Mouse (Mus musculus): ENCODE data around the gene Selenop.

The Selenop gene

DNA sequence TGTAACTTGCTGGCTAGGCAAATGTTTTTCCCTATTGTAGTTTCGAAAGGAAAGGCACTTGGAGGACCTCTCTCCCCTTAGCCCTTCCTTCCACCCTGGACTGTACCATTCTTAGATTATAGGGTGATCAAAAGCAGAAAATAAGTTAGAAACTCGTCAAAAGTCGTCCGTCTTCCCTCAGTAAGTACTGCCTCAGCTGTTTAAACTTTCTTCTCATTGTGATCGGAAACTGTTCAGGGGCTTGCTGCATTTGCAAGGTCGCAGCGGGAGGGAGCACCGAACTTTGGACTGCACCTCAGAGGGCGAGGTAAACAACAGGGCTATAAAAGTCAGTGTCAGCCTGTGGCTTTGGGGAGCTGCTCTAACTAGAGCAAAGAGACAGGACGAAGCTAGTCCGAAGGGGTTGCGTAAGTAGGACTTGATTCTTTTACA, 2.3 kb downstream of the Selenop start:
- in situ Hi-C loops (cut with MboI, MseI): no loop called here

DNA sequence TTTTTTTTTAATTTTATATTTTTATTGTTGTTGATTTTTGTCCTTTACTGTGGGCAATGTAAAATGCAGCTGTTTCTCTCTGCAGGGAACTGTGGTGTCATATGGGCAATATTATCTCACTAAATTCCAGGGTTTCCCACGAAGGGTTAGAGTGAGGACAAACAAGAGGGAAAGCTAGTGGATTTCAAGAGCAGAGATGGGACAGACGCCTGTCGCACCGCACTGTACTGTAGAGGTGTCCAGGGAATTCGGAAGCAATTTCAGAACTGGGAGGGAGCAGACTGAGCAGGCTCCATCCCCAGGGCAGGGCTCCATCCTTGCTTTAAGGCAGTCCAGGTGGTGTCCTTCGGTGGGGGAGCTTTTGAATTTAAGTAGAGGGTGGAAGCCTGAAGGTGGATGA, 2.9 kb downstream of the Selenop start:
- in situ Hi-C loops (cut with MboI, MseI): no loop called here

DNA sequence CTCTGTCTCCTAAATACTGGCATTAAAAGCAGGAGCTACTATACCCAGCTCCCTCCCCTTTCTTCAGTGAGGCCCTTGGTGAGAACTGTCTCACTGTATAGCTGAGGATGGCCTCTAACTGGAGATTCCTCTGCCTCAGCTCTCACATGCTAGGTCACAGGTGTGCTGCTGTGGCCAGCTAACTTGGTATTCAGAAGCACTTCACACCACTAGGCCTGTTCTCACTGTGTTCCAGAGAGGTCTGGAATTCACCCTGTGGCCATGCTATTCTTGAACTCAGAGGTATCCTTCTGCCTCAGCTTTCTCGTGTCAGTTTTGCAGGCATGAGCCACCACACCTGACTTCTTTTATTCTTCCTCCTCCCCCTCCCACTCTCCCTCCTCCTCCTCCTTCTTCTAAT, 4.8 kb downstream of the Selenop start:
- in situ Hi-C loops (cut with MboI, MseI): no loop called here

DNA sequence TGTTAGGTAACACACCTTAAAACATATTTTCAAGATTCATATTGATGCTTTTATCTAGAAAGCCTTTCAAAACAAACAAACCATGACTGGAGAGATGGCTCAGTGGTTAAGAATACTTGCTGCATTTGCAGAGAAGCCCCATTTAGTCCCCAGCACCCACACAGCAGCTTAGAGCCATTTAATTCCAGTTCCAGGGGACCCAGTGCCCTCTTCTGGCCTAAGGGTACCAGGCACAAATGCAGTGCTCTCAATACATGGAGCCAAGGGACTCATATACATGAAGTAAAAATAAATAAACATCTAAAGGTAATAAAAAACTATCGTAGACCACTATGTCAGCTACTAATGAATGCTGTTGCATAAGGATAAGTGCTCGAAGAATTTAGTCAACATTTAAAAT, 9.0 kb downstream of the Selenop start:
- in situ Hi-C loops (cut with MboI, MseI): no loop called here

DNA sequence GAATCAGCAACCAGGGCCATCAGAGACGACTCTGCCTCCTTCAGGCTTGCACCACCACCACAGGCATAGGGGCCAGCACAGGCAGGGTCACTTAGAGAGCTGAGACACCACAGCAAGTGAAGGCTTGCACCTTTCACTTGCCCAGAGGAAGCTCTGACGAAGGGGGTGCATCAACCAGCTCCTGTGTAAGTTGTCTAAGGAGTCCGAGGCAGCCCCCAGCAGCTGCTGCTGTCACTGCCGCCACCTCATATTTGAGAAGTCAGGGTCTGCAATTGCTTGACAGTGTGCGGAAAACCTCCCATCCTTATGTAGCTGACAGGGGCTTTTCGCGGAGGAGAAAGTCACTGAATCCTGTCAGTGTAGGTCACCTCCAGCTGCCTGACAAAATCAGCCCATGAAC, 10.9 kb downstream of the Selenop start:
- in situ Hi-C loops (cut with MboI, MseI): no loop called here

DNA sequence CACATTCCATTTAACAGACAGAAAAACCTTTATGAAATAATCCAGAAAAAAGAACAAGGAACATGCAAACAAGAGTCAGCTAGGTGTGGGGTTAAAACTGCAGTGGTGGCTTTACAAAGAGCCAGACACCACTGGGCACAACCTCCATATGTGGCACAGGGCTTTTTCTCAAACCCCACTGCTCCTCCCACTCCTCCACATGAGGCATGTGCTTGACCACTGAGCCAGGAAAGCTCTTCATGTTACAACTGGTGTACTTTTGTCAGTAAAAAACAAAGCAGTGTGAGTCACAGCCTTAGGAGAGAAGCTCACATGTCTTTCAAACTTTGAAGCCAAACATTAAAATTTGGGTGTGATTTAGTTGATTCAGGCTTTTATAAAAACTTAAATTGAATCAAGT, 12.9 kb downstream of the Selenop start:
- in situ Hi-C loops (cut with MboI, MseI): no loop called here

DNA sequence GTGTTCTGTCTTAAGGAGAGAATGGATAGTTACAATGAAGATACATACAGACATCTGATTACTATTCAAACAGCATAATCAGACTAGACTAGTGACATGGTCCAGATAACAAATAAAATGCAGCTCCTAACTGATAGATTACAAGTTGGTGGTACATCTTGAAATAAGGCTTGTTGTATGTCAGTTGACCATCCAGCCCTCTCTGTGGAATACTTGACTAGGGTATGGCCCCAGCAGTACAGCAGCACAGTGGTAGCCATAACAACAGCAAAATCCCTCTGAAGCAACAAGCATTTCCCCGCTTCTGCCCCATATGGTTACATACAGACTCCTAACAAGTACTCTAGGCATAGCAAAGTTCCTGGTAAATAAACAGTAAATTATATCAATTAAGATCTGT, 13.4 kb downstream of the Selenop start:
- in situ Hi-C loops (cut with MboI, MseI): no loop called here

DNA sequence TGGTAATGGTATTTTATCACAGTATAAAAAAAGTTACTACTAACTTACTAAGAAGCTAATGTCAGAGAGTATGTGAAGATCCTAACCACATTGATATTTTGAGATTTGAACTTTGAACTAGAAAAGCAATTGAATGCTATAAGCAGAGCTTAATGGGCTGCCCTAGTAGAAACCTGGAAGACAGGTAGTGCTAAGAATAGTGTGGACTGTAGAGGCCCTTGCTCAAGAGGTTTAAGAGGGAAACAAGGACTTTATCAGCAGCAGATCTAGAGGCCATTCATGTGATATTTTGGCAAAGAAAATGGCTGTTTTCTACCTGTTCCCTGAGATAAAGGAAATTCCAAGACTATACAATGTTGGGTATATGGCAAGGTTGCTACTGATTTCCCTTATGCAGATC, 17.7 kb downstream of the Selenop start:
- in situ Hi-C loops (cut with MboI, MseI): no loop called here

DNA sequence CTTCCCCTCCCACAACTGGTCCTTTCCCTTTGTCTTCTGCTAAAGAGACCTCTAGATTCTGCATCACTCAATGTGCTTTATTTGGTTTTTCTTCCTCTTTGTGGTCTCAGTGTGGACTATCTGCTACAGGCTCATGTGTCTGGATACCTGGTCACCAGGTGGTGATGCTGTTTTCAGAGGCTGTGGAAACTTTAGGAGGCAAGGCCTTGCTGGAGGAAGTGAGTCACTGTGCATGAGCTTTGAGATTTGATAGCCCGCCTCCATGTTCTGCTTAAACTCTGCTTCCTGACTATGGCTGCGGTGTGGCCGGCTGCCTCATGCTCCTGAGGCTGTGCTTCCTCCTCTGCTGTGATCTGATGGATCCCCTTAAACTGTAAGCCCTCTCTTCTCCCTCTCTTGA, 22.1 kb downstream of the Selenop start:
- in situ Hi-C loops (cut with MboI, MseI): no loop called here

DNA sequence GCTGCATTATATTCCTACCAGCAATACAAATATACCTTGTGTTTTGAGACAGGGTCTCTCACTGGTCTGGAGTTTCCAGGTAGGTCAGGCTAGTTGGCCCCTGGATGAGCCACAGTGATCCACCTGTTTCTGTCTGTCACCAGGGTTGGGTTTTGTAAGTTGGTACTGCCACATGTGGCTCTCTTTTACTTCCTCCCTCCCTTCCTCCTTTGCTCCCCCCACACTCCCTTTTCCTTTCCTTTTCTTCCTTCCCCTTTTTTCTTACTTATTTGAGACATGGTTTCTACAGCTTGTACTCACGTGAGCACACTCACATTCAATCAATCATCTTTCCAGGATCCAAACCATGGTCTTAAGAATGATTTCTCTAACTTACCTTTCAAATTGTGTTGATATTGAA, 25.1 kb downstream of the Selenop start:
- in situ Hi-C loops (cut with MboI, MseI): no loop called here

DNA sequence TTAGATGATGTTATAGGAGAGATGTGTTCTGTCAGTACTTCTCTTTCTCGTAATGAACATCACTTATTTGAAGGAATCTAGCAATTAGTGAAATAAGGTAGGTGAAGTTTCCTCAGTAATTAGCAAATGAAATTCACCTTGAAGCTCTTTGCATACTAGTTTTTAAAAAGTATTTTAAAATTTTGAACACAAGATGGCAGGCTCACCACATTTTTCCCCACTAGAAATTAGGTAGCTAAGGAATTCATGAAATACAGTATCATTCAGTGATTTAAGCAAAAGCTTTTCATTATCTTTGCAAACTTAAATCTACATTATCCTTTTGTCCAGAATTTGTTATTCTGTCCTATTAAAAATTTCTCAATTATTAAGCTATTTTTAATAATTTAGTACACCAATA, 27.6 kb downstream of the Selenop start:
- in situ Hi-C loops (cut with MboI, MseI): no loop called here

DNA sequence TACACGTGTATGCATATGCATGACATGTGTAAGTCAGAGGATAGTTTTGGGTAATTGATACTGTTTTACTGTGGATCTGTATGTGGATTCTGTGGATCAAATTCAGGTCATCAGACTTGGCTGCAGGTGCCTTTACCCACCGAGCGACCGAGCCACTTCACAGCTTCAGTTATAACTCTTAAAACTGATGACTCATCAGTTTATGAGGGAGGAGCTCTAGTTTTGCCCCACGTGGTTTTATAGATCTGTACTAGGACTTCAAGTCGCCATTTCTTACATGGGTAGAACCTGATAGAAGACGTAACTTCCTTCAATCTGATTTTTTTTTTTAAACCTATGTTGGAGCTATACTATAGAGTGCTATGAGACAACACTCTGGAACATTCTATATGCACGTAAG, 29.3 kb downstream of the Selenop start:
- in situ Hi-C loops (cut with MboI, MseI): no loop called here

DNA sequence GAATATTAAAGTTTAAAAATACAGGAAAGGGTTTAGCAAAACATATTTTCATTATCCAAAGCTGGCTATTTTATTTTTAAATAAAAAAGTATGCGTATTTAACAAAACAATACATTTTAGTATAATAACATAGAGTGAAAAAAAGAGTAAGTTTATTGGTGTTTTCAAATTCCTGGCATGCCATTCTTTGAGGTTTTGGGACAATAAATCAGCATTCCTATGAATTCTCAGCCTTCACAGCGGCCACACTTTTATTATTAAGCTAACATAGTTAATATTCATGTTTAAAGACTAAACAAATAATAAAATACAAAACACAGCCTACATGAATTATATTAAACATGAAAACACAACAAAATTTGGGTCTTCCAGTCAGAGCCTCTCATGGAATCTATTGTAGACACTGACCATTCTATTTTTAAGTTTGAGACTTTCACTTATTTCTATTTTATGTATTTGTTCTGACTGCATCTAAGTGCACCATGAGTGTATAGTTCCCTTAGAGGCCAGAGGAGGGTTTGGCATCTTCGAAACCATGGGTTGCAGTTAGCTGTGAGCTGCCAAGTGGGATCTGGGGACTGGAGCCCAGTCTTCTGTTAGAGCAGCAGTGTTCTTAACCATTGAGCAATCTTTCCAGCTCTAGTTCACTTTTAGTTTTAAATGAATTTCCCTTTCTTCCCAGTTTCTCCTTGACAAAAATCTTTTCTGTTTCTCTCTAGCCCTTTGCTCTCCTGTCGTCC, 32.2 kb downstream of the Selenop start:
- in situ Hi-C loops (cut with MboI, MseI): no loop called here

DNA sequence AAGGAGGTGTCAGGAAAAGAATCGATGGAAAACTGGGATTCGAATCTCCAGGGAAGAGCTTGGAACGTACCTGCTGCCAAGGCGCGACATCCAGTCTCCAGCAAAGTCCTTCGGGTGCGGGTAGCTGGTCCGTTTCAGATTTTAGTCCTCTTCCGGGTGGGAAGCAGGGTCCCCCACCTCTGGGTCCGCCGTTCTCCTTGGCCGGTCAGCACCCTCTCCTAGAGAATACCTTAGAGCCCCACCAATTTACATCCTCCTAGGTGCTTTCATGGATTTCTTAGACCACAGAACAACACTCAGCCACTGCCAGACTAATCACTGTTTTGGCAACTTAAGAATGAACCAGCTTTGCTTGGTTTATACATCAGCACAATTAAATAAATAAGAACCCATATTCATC, 35.1 kb downstream of the Selenop start, which contains the start of gene Ccdc152:
Ccdc152 (minus strand) TSS at position 101 of the 400 bp plus-strand sequence.
- in situ Hi-C loops (cut with MboI, MseI): no loop called here

DNA sequence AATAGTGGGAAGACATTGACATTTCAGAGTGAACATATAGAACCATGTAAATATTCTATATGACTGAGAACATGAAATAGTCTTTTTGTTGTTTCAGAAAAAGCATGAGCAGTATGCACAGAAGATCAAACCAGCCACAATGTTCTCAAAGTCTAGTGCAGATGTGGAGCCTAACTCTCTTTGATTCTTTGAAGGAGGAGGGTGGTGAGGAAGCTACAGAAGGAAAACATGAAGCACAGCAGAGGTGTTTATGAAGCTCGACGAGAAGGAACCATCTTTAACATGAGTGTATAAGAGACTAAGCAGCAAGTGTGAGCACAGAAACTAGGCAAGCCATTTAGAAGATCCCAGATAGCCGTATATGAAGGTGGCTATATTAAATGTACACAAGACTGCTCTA, 41.5 kb downstream of the Selenop start:
- in situ Hi-C loops (cut with MboI, MseI): no loop called here

DNA sequence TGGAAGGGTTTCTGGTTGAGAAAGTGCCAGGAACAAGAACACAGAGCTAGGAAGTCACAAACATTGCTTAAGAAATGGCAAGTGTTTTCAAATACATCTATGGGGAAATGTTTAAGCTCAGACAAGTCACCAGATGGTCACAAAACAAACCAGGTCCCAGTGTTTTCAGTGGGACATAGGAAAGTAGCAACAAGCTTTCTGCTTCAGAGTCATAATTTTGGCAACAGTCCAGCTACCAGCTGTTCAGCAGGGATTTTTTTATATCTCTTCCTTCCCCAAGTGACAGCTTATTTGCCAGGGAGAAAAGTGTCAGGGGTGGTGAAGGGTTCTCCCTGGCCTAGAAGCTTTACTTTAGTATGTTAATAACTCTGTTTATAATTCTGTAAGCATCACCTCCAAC, 44.6 kb downstream of the Selenop start:
- in situ Hi-C loops (cut with MboI, MseI): no loop called here

DNA sequence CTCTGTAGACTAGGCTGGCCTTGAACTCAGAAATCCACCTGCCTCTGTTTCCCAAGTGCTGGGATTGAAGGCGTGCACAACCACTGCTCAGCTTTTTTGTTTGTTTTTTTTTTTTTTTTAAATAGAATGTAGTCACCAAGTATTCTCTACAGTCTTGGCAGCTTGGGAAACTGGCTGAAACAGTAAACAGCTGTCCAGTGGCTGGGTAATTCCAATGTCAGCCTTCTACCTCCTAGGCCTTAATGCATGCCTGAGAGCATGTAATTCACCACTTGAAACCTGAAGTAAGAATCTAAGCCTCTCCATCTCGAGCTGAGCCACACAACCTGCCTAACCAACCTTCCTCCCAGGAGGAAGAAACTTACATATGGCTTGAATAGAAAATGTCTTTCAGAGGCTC, 48.3 kb downstream of the Selenop start:
- in situ Hi-C loops (cut with MboI, MseI): no loop called here

DNA sequence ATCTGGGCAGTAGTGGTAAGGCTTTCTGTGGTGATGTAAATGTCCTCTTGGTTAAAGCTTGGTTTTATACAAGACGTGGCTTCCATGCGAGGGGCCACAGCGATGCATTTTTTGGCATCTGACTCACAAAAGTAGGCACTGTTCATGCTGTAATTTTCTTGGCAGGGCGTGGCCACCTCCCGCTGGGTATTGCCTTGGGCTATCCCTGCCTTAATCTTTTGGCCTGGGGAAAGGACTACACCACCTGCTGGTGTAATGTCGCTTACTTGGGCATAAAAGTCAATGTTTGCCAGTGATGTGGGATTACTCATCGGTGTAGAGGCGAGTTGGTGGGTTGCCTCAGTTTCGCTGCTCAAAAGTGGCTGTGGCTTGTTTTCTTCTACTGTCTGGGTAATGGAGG, 51.6 kb downstream of the Selenop start:
- in situ Hi-C loops (cut with MboI, MseI): no loop called here

DNA sequence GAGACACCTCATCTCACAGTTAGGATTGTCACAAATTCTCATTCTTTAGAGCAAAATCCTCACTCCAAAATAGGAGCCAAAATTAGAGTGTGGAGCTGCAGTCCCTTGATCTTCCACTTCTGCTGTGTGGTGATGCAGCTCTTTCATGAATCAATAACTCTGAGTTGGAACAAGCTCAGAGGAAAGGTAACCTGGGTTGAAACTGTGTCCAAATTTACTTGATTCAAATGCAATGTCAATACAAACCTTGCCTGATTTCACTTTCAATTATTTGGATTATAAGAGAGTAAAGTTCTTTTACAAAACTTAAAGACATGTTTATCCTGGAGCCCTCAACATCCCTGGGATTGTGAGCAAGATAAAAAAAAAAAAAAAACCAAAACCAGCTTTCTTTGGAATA, 54.7 kb downstream of the Selenop start:
- in situ Hi-C loops (cut with MboI, MseI): no loop called here
